Mouse (Mus musculus): ENCODE results near the gene Akap17b. TPM values are rescaled to one million over a fixed set of nuclear protein-coding genes. Genes with fewer than 3 reads are reported as not detected.
A peak's percentile ranks its signal among the peaks of the same experiment; 100 is the strongest.

Gene Akap17b
- polyA plus RNA-seq, 1 experiment from 2014 or later, result 3.1 TPM

- H3K36me3 ChIP-seq, result no peaks in the 10 kb centered on the region
- WGBS, result 36% methylated on average over 3 of the region's 3 CpGs
- H3K4me2 ChIP-seq (replicated peaks), result no peak overlapping the region
- no peaks in the 10 kb centered on the region for H3K9me3 ChIP-seq
- H3K9ac ChIP-seq, result no peak overlapping the region
- no peak overlapping the region for H3K4me3 ChIP-seq
- no peaks in the 10 kb centered on the region for H3K27me3 ChIP-seq
- no peak for ATAC-seq (ENCODE audit: low FRiP score, low read depth)
- no peak overlapping the region for H3K27ac ChIP-seq
- no peaks in the 10 kb centered on the region for H3K4me1 ChIP-seq
Observed at GRCm38 (mm10) chrX:36562079-36562478, 83.1 kb downstream of the Akap17b start.

GRCm38 (mm10) chrX:36561650-36562049 lies 83.5 kb downstream of the Akap17b start:
- H3K4me3 ChIP-seq, result no peak overlapping the region
- 18% methylated on average over 7 of the region's 7 CpGs for whole genome bisulfite sequencing

GRCm38 (mm10) chrX:36560170-36560569 lies 85.0 kb downstream of the Akap17b start:
- H3K27me3 ChIP-seq, result no peaks in the 10 kb centered on the region
- no peak for ATAC-seq (ENCODE audit: low FRiP score, low read depth)
- no peak overlapping the region for H3K4me2 ChIP-seq (replicated peaks)
- no peaks in the 10 kb centered on the region for H3K4me1 ChIP-seq
- no peaks in the 10 kb centered on the region for H3K9me3 ChIP-seq
- no peaks in the 10 kb centered on the region for H3K36me3 ChIP-seq
- no peak overlapping the region for H3K9ac ChIP-seq
- WGBS, result 73% methylated on average over 4 of the region's 4 CpGs
- no peak overlapping the region for H3K4me3 ChIP-seq
- no peak overlapping the region for H3K27ac ChIP-seq

More at GRCm38 (mm10) chrX:36561650-36562049, 83.5 kb downstream of the Akap17b start:
- Histone ChIP-seq H3K9me3 (no peaks in the 10 kb centered on the region), H3K27me3 (no peaks in the 10 kb centered on the region), H3K27ac (no peak overlapping the region), H3K4me1 (no peaks in the 10 kb centered on the region), H3K36me3 (no peaks in the 10 kb centered on the region), H3K9ac (no peak overlapping the region), H3K4me2 (replicated peaks) (peak overlapping the region; percentile 30; the same call in 1 of the 2 replicates)
- no peak for ATAC-seq (ENCODE audit: low FRiP score, low read depth)

Other genes with a start within 250 kb of the Akap17b start
- not detected in 2 replicates for gene Gm6268, start 244.1 kb downstream of the Akap17b start, polyA plus RNA-seq (2015; fragmentation: Nextera tagmentation; extraction: Ambion mirVana)
- not detected in 2 replicates for gene Gm14569, start 153.6 kb downstream of the Akap17b start, polyA plus RNA-seq (2015; fragmentation: Nextera tagmentation; extraction: Ambion mirVana)
- 342 and 349 TPM in 2 replicates for gene Pgrmc1, start 47.2 kb downstream of the Akap17b start, polyA plus RNA-seq (2015; fragmentation: Nextera tagmentation; extraction: Ambion mirVana)
- 1.7 TPM in 2 replicates for gene Slc25a43, start 98.3 kb upstream of the Akap17b start, polyA plus RNA-seq (2015; fragmentation: Nextera tagmentation; extraction: Ambion mirVana)
- 445 and 463 TPM in 2 replicates for gene Slc25a5, start 150.3 kb upstream of the Akap17b start, polyA plus RNA-seq (2015; fragmentation: Nextera tagmentation; extraction: Ambion mirVana)
- gene Ube2a, start 228.5 kb upstream of the Akap17b start, polyA plus RNA-seq (2015; fragmentation: Nextera tagmentation; extraction: Ambion mirVana), result 123 TPM in 2 replicates
- gene C330007P06Rik, start 228.7 kb upstream of the Akap17b start, polyA plus RNA-seq (2015; fragmentation: Nextera tagmentation; extraction: Ambion mirVana), result 33.8 and 34.3 TPM in 2 replicates